Mouse (Mus musculus) forebrain, embryonic 12.5 days (tissue): ENCODE results near the gene Smyd3. TPM values are rescaled to one million over a fixed set of nuclear protein-coding genes. Genes with fewer than 3 reads are reported as not detected.
"Not testable (repeated sequence)": the region's sequence is repeated elsewhere in the genome, so short reads cannot be mapped to it uniquely, and the experiment has no call there.

Experiments used
- ATAC-seq: fragments of 200-750 bp; cut with Nextera tagmentation; 2 replicates; pipeline ENCODE4 v1.8.0; 2017; ENCODE audit warnings: moderate TSS enrichment; ENCODE audit not compliant: low FRiP score
- H3K27ac ChIP-seq: fragments of 300-500 bp; sonication (generic); 2 replicates; pipeline ENCODE4 v1.5.1; 2016; ENCODE audit warnings: mild to moderate bottlenecking
- H3K27me3 ChIP-seq: fragments of 300-500 bp; sonication (generic); 2 replicates; pipeline ENCODE4 v1.6.1; 2016; ENCODE audit warnings: mild to moderate bottlenecking
- H3K36me3 ChIP-seq: fragments of 300-500 bp; sonication (generic); replicated peaks from 2 replicates; pipeline ENCODE4 v1.6.1; 2016; ENCODE audit warnings: mild to moderate bottlenecking
- H3K4me1 ChIP-seq: fragments of 300-500 bp; sonication (generic); 2 replicates; pipeline ENCODE4 v1.6.1; 2016
- H3K4me2 ChIP-seq: fragments of 300-500 bp; sonication (generic); 2 replicates; pipeline ENCODE4 v1.6.1; 2016; ENCODE audit warnings: mild to moderate bottlenecking, moderate library complexity
- H3K4me3 ChIP-seq: fragments of 300-500 bp; sonication (generic); replicated peaks from 2 replicates; pipeline ENCODE4 v1.5.1; 2016; ENCODE audit warnings: mild to moderate bottlenecking
- H3K9ac ChIP-seq: fragments of 300-500 bp; sonication (generic); 2 replicates; pipeline ENCODE4 v1.6.1; 2016; ENCODE audit warnings: mild to moderate bottlenecking
- H3K9me3 ChIP-seq: fragments of 300-500 bp; sonication (generic); 2 replicates; pipeline ENCODE4 v1.6.1; 2016
- WGBS: fragments of 180-500 bp; shearing (Covaris S2); methylation state at CpG from one replicate; pipeline ENCODE4 v1.1.7; 2016; 5-methylcytosine and 5-hydroxymethylcytosine counted together
- polyA plus RNA-seq: library from polyadenylated mRNA; unstranded; fragments of >200 nt; fragmentation: Nextera tagmentation; extraction: Ambion mirVana; gene quantifications from 2 replicates; pipeline ENCODE4 v1.2.1, GENCODE M21; 2016

Smyd3 gene
- polyA plus RNA-seq, 1 experiment from 2014 or later, result 13.5 TPM

- ATAC-seq, result no peak
- H3K9ac ChIP-seq, result no peak overlapping the region
Measured at GRCm38 (mm10) chr1:179548996-179549752, 31.3 kb upstream of the Smyd3 start.

DNA sequence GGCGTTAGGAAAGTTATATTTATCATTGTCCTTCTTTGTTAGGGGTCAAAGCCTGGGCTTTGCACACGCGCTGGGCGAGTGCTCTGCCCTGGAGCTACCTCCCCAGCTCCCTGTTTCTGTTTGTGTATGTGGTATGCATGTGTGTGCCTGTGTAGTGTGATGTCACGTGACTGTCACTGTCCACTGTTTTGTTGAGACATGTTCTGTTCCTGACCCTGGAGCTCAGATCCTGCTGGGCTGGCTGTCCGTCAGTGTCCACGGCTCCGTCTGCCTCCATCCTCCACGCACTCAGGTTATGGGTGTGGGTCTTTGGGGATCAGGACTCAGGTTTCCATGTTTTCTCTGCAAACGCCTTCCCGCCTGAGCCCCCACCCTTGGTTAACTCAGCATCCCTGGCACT is 30.4 kb upstream of the Smyd3 start:
- H3K27ac ChIP-seq, result no peak overlapping the region
- WGBS, result 80% methylated on average over 11 of the region's 11 CpGs
- H3K4me2 ChIP-seq, result peak overlapping the region; percentile 13
- no peak overlapping the region for H3K4me3 ChIP-seq
- no peaks in the 10 kb centered on the region for H3K27me3 ChIP-seq
- no peaks in the 10 kb centered on the region; the same call in 1 of the 2 replicates for H3K36me3 ChIP-seq
- no peak overlapping the region for H3K9ac ChIP-seq
- ATAC-seq, result no peak
- H3K9me3 ChIP-seq, result no peaks in the 10 kb centered on the region
- H3K4me1 ChIP-seq, result peaks cover 31% of the 10 kb centered on the region

More at GRCm38 (mm10) chr1:179548996-179549752, 31.3 kb upstream of the Smyd3 start:
- H3K9me3 ChIP-seq, result no peaks in the 10 kb centered on the region
- H3K27ac ChIP-seq, result no peak overlapping the region
- H3K36me3 ChIP-seq, result no peaks in the 10 kb centered on the region
- peaks cover 31% of the 10 kb centered on the region for H3K4me1 ChIP-seq
- WGBS, result 92% methylated on average over 5 of the region's 5 CpGs
- no peaks in the 10 kb centered on the region for H3K27me3 ChIP-seq
- H3K4me2 ChIP-seq, result no peak overlapping the region
- no peak overlapping the region for H3K4me3 ChIP-seq

GRCm38 (mm10) chr1:179547176-179547575 is 29.3 kb upstream of the Smyd3 start:
- no peaks in the 10 kb centered on the region for H3K9me3 ChIP-seq
- no peak for ATAC-seq
- peak overlapping the region; percentile 78 for H3K9ac ChIP-seq
- peaks cover 28% of the 10 kb centered on the region for H3K4me1 ChIP-seq
- peak overlapping the region; percentile 80 for H3K4me3 ChIP-seq
- H3K27me3 ChIP-seq, result no peaks in the 10 kb centered on the region
- peak overlapping the region; percentile 77 for H3K4me2 ChIP-seq
- 12% methylated on average over 5 of the region's 5 CpGs for WGBS
- no peaks in the 10 kb centered on the region; the same call in 1 of the 2 replicates for H3K36me3 ChIP-seq
- H3K27ac ChIP-seq, result no peak overlapping the region

GRCm38 (mm10) chr1:179546551-179546917 is 28.7 kb upstream of the Smyd3 start:
- no peaks in the 10 kb centered on the region for H3K9me3 ChIP-seq
- no peaks in the 10 kb centered on the region for H3K27me3 ChIP-seq
- H3K4me1 ChIP-seq, result peaks cover 28% of the 10 kb centered on the region
- H3K4me3 ChIP-seq, result peak overlapping the region; percentile 80
- peak; percentile 86 for ATAC-seq
- H3K9ac ChIP-seq, result peak overlapping the region; percentile 78
- peak overlapping the region; percentile 77 for H3K4me2 ChIP-seq
- under 1% methylated on average over 41 of the region's 44 CpGs for WGBS
- H3K27ac ChIP-seq, result peak overlapping the region; percentile 96
- no peaks in the 10 kb centered on the region; the same call in 1 of the 2 replicates for H3K36me3 ChIP-seq

DNA sequence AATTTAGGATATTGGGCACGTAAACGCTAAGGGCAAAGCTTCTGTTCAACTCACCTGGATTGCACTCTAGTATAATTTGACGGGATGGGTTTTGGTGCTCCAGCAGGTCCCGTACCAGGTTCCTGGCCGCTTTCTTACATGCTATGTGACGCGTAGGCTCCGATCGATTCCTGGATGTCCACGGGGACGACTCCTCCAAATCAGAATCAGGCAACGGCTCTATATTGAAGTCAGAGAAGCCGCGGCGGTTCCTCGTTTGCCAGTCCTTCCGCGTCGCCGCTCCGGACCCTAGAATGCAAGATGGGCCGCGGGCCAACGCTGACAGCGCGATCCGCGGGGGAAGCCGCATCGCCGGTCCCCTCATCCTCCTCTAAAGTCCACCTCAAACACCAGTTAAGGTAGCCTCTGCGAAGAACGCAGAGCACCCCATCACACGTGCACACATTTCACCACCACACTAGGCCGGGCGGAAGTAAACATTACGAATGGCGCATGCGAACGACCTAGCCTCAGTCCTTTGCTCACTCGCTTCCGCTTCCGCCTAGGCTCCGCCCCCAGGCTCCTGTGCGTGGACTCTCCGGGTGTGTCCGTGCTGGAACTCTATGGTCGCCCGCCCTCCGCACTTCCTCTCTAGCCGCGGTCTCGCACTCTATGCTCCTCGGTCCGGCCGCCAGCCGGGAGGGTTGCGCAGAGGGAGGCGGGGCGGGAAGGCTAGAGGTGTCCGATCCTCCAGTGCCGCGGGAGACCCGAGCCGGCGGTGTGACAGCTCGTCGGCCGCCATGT is 28.1 kb upstream of the Smyd3 start, which contains the start of the genes Tfb2m and Cnst:
Gene Tfb2m (minus strand): TSS at position 500 of the 783 bp plus-strand sequence.
Gene Cnst (plus strand): TSS at position 603 of the 783 bp plus-strand sequence.
- peaks cover 28% of the 10 kb centered on the region for H3K4me1 ChIP-seq
- ATAC-seq, result peak; percentile 100
- WGBS, result under 1% methylated on average over 69 of the region's 69 CpGs

GRCm38 (mm10) chr1:179541502-179541901 is 23.7 kb upstream of the Smyd3 start:
- Histone ChIP-seq H3K36me3 (no peaks in the 10 kb centered on the region; the same call in 1 of the 2 replicates), H3K27ac (no peak overlapping the region), H3K4me2 (no peak overlapping the region), H3K27me3 (no peaks in the 10 kb centered on the region), H3K9ac (no peak overlapping the region), H3K9me3 (no peaks in the 10 kb centered on the region), H3K4me3 (no peak overlapping the region), H3K4me1 (peaks cover 8% of the 10 kb centered on the region)
- WGBS, result 60% methylated on average over 3 of the region's 3 CpGs
- no peak for ATAC-seq

More for the DNA sequence above, 28.1 kb upstream of the Smyd3 start, which contains the start of the genes Tfb2m and Cnst:
- H3K4me2 ChIP-seq, result peak within 1 kb of the TSS; percentile 77
- H3K27me3 ChIP-seq, H3K36me3 ChIP-seq, H3K9me3 ChIP-seq: not testable (repeated sequence)
- peak within 1 kb of the TSS; percentile 96 for H3K27ac ChIP-seq
- peak within 1 kb of the TSS; percentile 78 for H3K9ac ChIP-seq
- peak within 1 kb of the TSS; percentile 80 for H3K4me3 ChIP-seq

DNA sequence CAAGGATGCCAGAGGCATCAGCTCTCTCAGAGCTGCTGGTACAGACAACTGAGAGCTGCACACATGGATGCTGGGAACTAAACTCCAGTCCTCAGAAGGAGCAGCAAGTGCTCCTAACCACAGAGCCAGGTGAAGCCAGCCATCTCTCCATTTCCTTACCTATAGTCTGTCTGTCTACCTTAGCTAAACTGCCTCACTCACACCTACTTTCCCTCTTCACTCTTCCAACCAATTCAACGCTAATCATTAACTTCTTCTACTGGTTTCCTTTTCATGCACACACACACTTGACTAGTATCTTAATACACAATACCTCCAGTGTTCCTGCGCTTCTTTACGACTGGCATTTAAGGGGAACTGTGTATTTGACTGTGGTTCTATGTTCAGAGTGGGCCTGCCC is 22.0 kb upstream of the Smyd3 start:
- Histone ChIP-seq H3K36me3 (no peaks in the 10 kb centered on the region; the same call in 1 of the 2 replicates), H3K4me1 (peaks cover 1% of the 10 kb centered on the region), H3K27ac (no peak overlapping the region), H3K4me2 (no peak overlapping the region), H3K9me3 (no peaks in the 10 kb centered on the region), H3K27me3 (no peaks in the 10 kb centered on the region), H3K9ac (no peak overlapping the region), H3K4me3 (no peak overlapping the region)
- no peak for ATAC-seq
- WGBS, result 93% methylated on average over 3 of the region's 3 CpGs

GRCm38 (mm10) chr1:179539054-179539453 is 21.2 kb upstream of the Smyd3 start:
- 93% methylated on average over 3 of the region's 3 CpGs for WGBS
- Histone ChIP-seq H3K36me3 (no peaks in the 10 kb centered on the region; the same call in 1 of the 2 replicates), H3K9ac (no peak overlapping the region), H3K4me3 (no peak overlapping the region), H3K27ac (no peak overlapping the region), H3K27me3 (no peaks in the 10 kb centered on the region), H3K4me2 (no peak overlapping the region), H3K4me1 (no peaks in the 10 kb centered on the region), H3K9me3 (no peaks in the 10 kb centered on the region)
- ATAC-seq, result no peak

- Histone ChIP-seq H3K9me3 (no peaks in the 10 kb centered on the region), H3K27ac (no peak overlapping the region), H3K4me1 (peaks cover 10% of the 10 kb centered on the region), H3K36me3 (no peaks in the 10 kb centered on the region), H3K27me3 (no peaks in the 10 kb centered on the region), H3K4me2 (no peak overlapping the region), H3K4me3 (no peak overlapping the region), H3K9ac (no peak overlapping the region)
- ATAC-seq, result no peak
- 86% methylated on average over 3 of the region's 3 CpGs for WGBS
Measured at GRCm38 (mm10) chr1:179519901-179520300, 2.1 kb upstream of the Smyd3 start.

- peak; percentile 69 for ATAC-seq
- Histone ChIP-seq H3K27ac (peak overlapping the region; percentile 25; the same call in 1 of the 2 replicates), H3K9ac (peak overlapping the region; percentile 75), H3K4me2 (peak overlapping the region; percentile 99), H3K4me1 (peaks cover 10% of the 10 kb centered on the region), H3K27me3 (no peaks in the 10 kb centered on the region), H3K9me3 (no peaks in the 10 kb centered on the region), H3K36me3 (no peaks in the 10 kb centered on the region), H3K4me3 (peak overlapping the region; percentile 72)
- WGBS, result under 1% methylated on average over 21 of the region's 21 CpGs
Measured at GRCm38 (mm10) chr1:179516941-179517712, 714 bp downstream of the Smyd3 start.

DNA sequence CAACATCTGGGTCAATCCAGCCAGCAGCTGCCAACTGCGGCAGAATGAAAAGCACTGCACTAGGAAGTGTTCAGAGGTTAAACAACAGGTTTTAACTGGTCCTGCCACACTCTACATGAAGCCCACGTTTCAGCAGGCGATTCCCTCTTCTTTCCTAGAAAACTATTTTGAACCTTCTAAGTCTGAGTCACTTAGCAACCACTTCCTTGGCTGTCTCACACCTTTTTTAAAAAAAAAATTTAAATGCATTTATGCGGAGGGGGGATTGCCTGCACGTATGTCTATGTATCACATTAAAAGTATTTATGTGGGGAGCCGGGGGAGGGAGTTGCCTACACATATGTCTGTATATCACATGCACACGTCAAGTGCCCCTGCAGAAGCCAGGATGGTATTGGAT is 5.9 kb downstream of the Smyd3 start:
- H3K36me3 ChIP-seq, result no peaks in the 10 kb centered on the region
- no peak overlapping the region for H3K27ac ChIP-seq
- no peak overlapping the region for H3K4me2 ChIP-seq
- ATAC-seq, result no peak
- WGBS, result 88% methylated on average over 7 of the region's 7 CpGs
- H3K9me3 ChIP-seq, result no peaks in the 10 kb centered on the region
- H3K4me3 ChIP-seq, result no peak overlapping the region
- no peak overlapping the region for H3K9ac ChIP-seq
- H3K4me1 ChIP-seq, result peaks cover 7% of the 10 kb centered on the region
- no peaks in the 10 kb centered on the region for H3K27me3 ChIP-seq
